28 mouse cellular contexts compared by ENCODE assay signal in genomic region chr10:69033410-69033809, GRCm38 (mm10).
"Had no signal": no experiment of that assay in that cellular context is flagged by ENCODE, and none has a peak within 500 bp of the region (broad histone marks: within the 10 kb centered on the region; RNA-seq: fewer than 3 reads in every experiment).

No protein-coding gene starts in this region.

- H3K36me3 ChIP-seq: heart, embryonic 13.5 days; heart, embryonic 15.5 days; hindbrain, embryonic 12.5 days; intestine, embryonic 15.5 days; limb, embryonic 10.5 days; limb, embryonic 12.5 days; liver, embryonic 13.5 days; liver, embryonic 15.5 days had no signal

- H3K9ac ChIP-seq: heart, embryonic 13.5 days; heart, embryonic 15.5 days; hindbrain, embryonic 12.5 days; hindbrain, embryonic 14.5 days; intestine, embryonic 15.5 days; limb, embryonic 12.5 days; liver, embryonic 13.5 days; liver, embryonic 15.5 days had no signal

- H3K9me3 ChIP-seq: heart, embryonic 13.5 days; heart, embryonic 15.5 days; hindbrain, embryonic 12.5 days; intestine, embryonic 15.5 days; limb, embryonic 10.5 days; limb, embryonic 12.5 days; liver, embryonic 13.5 days; liver, embryonic 15.5 days had no signal

- DNase-seq: gastrocnemius, postnatal 14 days; gastrocnemius, postnatal 36 days; heart, adult 11 months; heart, adult 2 months; heart, postnatal 14 days; heart, postnatal 36 days; kidney, adult 18-20 months; kidney, adult 8-10 months; kidney, postnatal 10 days; kidney, postnatal 25 days; kidney, postnatal 4 days; liver; liver, embryonic 13.5 days had no signal

- H3K27me3 ChIP-seq: heart, embryonic 13.5 days; heart, embryonic 15.5 days; hindbrain, embryonic 12.5 days; intestine, embryonic 15.5 days; limb, embryonic 12.5 days; liver, embryonic 13.5 days; liver, embryonic 15.5 days had no signal

- H3K4me3 ChIP-seq: heart, adult 2 months; heart, embryonic 13.5 days; heart, embryonic 15.5 days; hindbrain, embryonic 12.5 days; intestine, embryonic 15.5 days; layer of hippocampus, adult 2 months; left cerebral cortex, adult 2 months; limb, embryonic 10.5 days; limb, embryonic 12.5 days; liver, embryonic 13.5 days; liver, embryonic 15.5 days had no signal

- H3K4me1 ChIP-seq: heart, embryonic 13.5 days; heart, embryonic 15.5 days; hindbrain, embryonic 12.5 days; intestine, embryonic 15.5 days; limb, embryonic 10.5 days; limb, embryonic 12.5 days; liver, embryonic 13.5 days; liver, embryonic 15.5 days had no signal

- H3K4me2 ChIP-seq: heart, embryonic 11.5 days; heart, embryonic 13.5 days; heart, embryonic 15.5 days; hindbrain, embryonic 12.5 days; hindbrain, embryonic 14.5 days; intestine, embryonic 15.5 days; limb, embryonic 12.5 days; liver, embryonic 11.5 days; liver, embryonic 13.5 days; liver, embryonic 15.5 days had no signal

- H3K27ac ChIP-seq: heart, adult 2 months; heart, embryonic 13.5 days; heart, embryonic 15.5 days; hindbrain, embryonic 12.5 days; hindbrain, embryonic 14.5 days; intestine, embryonic 15.5 days; layer of hippocampus, adult 2 months; left cerebral cortex, adult 2 months; limb, embryonic 10.5 days; limb, embryonic 12.5 days; liver, embryonic 13.5 days; liver, embryonic 15.5 days had no signal

- ATAC-seq: hindbrain, embryonic 16.5 days; inflammation-experienced regulatory T-cells, adult 6 months; intestine, embryonic 15.5 days; intestine, postnatal 0 days had no signal
